Mouse (Mus musculus) frontal cortex, postnatal 14 days (tissue): Measurements from ENCODE around the gene Olfr715.
"Not testable (repeated sequence)": the region's sequence is repeated elsewhere in the genome, so short reads cannot be mapped to it uniquely, and the experiment has no call there.

Experiments used
- DNase-seq, 2 experiments: peaks; one replicate each; pipeline ENCODE4 v3.0.0; 2022; ENCODE audit warnings: low spot score in 2 of 2

The Olfr715 gene

GRCm38 (mm10) chr7:107130983-107131382 lies at the start of gene Olfr715:
Gene Olfr715 (minus strand): TSS chr7:107131083.
- not testable (repeated sequence) for DNase-seq

GRCm38 (mm10) chr7:107180406-107180805 lies 49.5 kb upstream of the Olfr715 start:
- DNase-seq: no peak

GRCm38 (mm10) chr7:107166690-107167089 lies 35.8 kb upstream of the Olfr715 start, which contains the start of gene Nlrp14:
Gene Nlrp14 (plus strand): TSS chr7:107166990.
- no peak for DNase-seq

DNA sequence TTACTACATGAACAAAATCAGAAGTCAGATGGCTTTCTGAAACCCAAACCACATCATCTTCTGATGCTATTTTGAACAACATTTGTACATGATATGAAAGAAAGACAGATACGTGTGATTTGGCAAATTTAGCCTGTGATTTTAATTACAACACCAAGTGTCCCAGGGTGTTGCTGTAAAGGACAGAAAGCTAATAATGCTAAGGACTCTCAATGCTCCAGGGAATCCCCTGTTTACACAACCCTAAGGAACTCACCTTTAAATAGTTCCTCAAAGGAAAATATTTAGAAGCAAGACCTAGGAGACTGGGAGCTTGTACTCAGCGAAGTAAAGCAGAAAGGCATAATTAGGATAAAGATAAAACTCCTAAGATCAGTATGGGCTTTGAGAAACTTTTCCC lies 7.1 kb upstream of the Olfr715 start, which contains the start of gene Olfr716:
Olfr716 (plus strand) TSS at position 301 of the 400 bp plus-strand sequence.
- not testable (repeated sequence) for DNase-seq

DNA sequence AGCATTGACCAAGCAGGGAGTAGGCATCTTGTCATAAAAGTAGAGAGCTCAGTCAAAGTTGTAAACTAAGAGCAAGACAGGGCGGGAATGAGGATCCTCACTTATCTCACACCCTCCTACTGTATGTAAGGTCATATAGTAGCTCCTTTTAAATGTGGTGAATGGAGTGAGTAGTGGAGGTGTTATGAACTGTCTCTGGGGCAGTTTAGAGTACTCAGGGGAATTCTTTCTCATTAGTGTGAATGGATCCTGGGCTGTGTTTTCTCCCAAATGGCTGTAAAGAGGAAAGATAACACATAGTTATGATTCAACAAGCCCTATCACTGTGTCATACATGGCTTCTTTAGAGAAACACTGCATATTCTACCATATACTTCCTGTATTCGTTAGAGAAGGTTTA lies 20.6 kb downstream of the Olfr715 start, which contains the start of gene Olfr715b:
Olfr715b (minus strand) TSS at position 101 of the 400 bp plus-strand sequence.
- not testable (repeated sequence) for DNase-seq

- DNase-seq: no peak
Observed at GRCm38 (mm10) chr7:107092920-107093319, 38.0 kb downstream of the Olfr715 start, which contains the start of gene Olfr17. Gene Olfr17 (plus strand): TSS chr7:107093220.
